Mouse (Mus musculus) embryonic facial prominence, embryonic 10.5 days (tissue): ENCODE data around the gene Dcaf6. TPM values are rescaled to one million over a fixed set of nuclear protein-coding genes. Genes with fewer than 3 reads are reported as not detected.

ENCODE experiments used
- DNase-seq: peaks from one replicate; pipeline ENCODE4 v3.0.0-alpha.2; 2017; ENCODE audit warnings: low spot score
- H3K27ac ChIP-seq: fragments of 300-500 bp; sonication (generic); replicated peaks from 2 replicates; pipeline ENCODE4 v1.5.1; 2016; ENCODE audit warnings: mild to moderate bottlenecking
- H3K27me3 ChIP-seq: fragments of 300-500 bp; sonication (generic); replicated peaks from 2 replicates; pipeline ENCODE4 v1.6.1; 2016; ENCODE audit warnings: low read depth, mild to moderate bottlenecking; ENCODE audit not compliant: poor library complexity, severe bottlenecking
- H3K36me3 ChIP-seq: fragments of 300-500 bp; sonication (generic); replicated peaks from 2 replicates; pipeline ENCODE4 v1.6.1; 2016; ENCODE audit warnings: mild to moderate bottlenecking, moderate library complexity
- H3K4me1 ChIP-seq: fragments of 300-500 bp; sonication (generic); 2 replicates; pipeline ENCODE4 v1.6.1; 2016
- H3K4me3 ChIP-seq: fragments of 300-500 bp; sonication (generic); 2 replicates; pipeline ENCODE4 v1.5.1; 2016; ENCODE audit warnings: mild to moderate bottlenecking, moderate library complexity
- H3K9me3 ChIP-seq: fragments of 300-500 bp; sonication (generic); 2 replicates; pipeline ENCODE4 v1.6.1; 2016; ENCODE audit warnings: mild to moderate bottlenecking
- WGBS: fragments of 180-500 bp; shearing (Covaris S2); methylation state at CpG from one replicate; pipeline ENCODE4 v1.1.7; 2016; 5-methylcytosine and 5-hydroxymethylcytosine counted together
- polyA plus RNA-seq: library from polyadenylated mRNA; unstranded; fragments of >200 nt; fragmentation: Nextera tagmentation; extraction: Ambion mirVana; gene quantifications from 2 replicates; pipeline ENCODE4 v1.2.1, GENCODE M21; 2016

Dcaf6 gene
- polyA plus RNA-seq, result 5.1 and 6.7 TPM in 2 replicates

DNA sequence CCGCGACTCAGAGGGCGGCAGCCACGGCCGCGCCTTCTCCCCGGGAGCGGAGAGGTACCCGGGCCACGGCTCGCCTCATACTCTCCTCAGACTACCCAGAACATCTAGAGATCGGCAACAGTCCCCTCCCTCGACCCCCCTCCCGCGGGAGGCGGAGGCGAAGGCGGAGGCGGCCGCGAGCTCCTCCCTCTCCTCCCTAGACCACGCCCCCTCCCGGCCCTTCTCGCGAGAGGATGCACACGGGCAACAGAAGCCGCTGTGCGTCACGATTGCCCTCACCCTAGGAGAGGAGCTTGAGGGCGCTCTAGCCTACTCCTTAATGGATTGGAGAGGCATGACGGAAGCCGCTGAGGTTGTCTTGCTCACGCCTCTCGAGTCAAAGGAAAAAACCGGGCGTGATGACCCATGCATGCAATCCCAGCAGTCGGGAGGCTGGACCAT, at the start of gene Dcaf6, which contains the start of gene Mpc2:
Gene Dcaf6 (minus strand): TSS at position 116 of the 441 bp plus-strand sequence.
Gene Mpc2 (plus strand): TSS at position 278 of the 441 bp plus-strand sequence.
- under 1% methylated on average over 36 of the region's 37 CpGs for WGBS
- Histone ChIP-seq H3K27ac (peak within 1 kb of the TSS; percentile 86), H3K27me3 (no peaks in the 10 kb centered on the region), H3K4me3 (peak within 1 kb of the TSS; percentile 70), H3K9me3 (no peaks in the 10 kb centered on the region), H3K4me1 (peaks cover 17% of the 10 kb centered on the region), H3K36me3 (no peaks in the 10 kb centered on the region)
- DNase-seq, result peak; percentile 100

GRCm38 (mm10) chr1:165506303-165506702, 46.0 kb upstream of the Dcaf6 start:
- Histone ChIP-seq H3K9me3 (no peaks in the 10 kb centered on the region), H3K36me3 (no peaks in the 10 kb centered on the region), H3K4me3 (no peak overlapping the region), H3K4me1 (peaks cover 12% of the 10 kb centered on the region), H3K27ac (no peak overlapping the region), H3K27me3 (no peaks in the 10 kb centered on the region)
- 88% methylated on average over 6 of the region's 6 CpGs for WGBS
- DNase-seq, result no peak

- peak; percentile 41 for DNase-seq
- Histone ChIP-seq H3K9me3 (no peaks in the 10 kb centered on the region), H3K27me3 (no peaks in the 10 kb centered on the region), H3K4me1 (peaks cover 12% of the 10 kb centered on the region), H3K36me3 (no peaks in the 10 kb centered on the region), H3K4me3 (no peak overlapping the region), H3K27ac (no peak overlapping the region; the same call in 1 of the 2 replicates)
- 44% methylated on average over 10 of the region's 10 CpGs for WGBS
These were observed 43.2 kb upstream of the Dcaf6 start for GRCm38 (mm10) chr1:165503307-165504024.

DNA sequence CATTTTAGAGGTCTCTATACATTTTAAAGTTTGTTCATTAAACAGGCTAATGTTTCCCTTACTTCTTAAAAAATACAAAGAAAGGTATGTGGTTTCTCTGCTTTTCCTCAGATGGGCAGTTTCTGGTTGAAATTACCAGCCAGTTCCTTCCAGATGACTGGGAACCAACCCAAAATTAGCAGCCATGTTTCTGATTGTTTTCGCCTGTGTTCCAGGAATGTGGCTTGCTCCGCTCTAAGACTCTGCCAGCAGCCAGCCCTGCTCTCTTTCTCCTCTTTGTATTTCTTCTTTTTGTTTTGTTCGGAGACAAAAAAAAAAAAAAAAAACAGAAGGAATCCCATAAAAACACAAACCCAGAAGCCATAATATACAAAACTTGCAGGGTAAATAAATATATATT, 38.6 kb upstream of the Dcaf6 start:
- H3K36me3 ChIP-seq, result no peaks in the 10 kb centered on the region
- peaks cover 10% of the 10 kb centered on the region for H3K4me1 ChIP-seq
- H3K4me3 ChIP-seq, result no peak overlapping the region
- H3K9me3 ChIP-seq, result no peaks in the 10 kb centered on the region
- 58% methylated on average over 3 of the region's 3 CpGs for WGBS
- no peaks in the 10 kb centered on the region for H3K27me3 ChIP-seq
- no peak for DNase-seq
- H3K27ac ChIP-seq, result no peak overlapping the region

GRCm38 (mm10) chr1:165489197-165489596, 28.9 kb upstream of the Dcaf6 start:
- H3K36me3 ChIP-seq, result no peaks in the 10 kb centered on the region
- H3K9me3 ChIP-seq, result no peaks in the 10 kb centered on the region
- H3K27me3 ChIP-seq, result no peaks in the 10 kb centered on the region
- H3K4me3 ChIP-seq, result no peak overlapping the region
- DNase-seq, result no peak
- 84% methylated on average over 4 of the region's 4 CpGs for WGBS
- no peak overlapping the region for H3K27ac ChIP-seq
- H3K4me1 ChIP-seq, result no peaks in the 10 kb centered on the region

DNA sequence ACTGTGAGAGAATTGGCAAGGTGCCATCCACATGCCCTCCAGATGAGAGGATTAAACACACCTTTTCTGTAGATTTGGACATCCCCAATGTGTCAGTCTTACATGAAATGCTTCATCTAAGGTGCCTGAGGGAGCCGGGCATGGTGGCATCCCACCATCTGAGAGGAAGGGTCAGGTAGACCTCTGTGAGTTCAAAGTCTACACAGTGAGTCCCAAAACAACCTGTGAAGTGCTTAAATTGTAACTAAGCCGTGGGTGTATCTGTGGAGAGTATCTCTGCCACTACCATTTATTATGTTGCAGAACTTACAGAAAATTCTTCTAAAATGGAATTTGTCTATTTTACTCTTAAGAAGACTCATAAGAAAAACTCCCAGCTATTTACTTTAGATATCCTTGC, 25.8 kb upstream of the Dcaf6 start:
- Histone ChIP-seq H3K4me3 (no peak overlapping the region), H3K36me3 (peaks cover under 1% of the 10 kb centered on the region; the same call in 1 of the 2 replicates), H3K9me3 (no peaks in the 10 kb centered on the region), H3K27me3 (no peaks in the 10 kb centered on the region), H3K27ac (no peak overlapping the region), H3K4me1 (no peaks in the 10 kb centered on the region)
- DNase-seq, result no peak
- WGBS, result 89% methylated on average over 2 of the region's 2 CpGs

GRCm38 (mm10) chr1:165484688-165485233, 24.5 kb upstream of the Dcaf6 start, which contains the start of gene Adcy10:
TSS of gene Adcy10 (plus strand) at chr1:165485183.
- no peaks in the 10 kb centered on the region for H3K27me3 ChIP-seq

DNA sequence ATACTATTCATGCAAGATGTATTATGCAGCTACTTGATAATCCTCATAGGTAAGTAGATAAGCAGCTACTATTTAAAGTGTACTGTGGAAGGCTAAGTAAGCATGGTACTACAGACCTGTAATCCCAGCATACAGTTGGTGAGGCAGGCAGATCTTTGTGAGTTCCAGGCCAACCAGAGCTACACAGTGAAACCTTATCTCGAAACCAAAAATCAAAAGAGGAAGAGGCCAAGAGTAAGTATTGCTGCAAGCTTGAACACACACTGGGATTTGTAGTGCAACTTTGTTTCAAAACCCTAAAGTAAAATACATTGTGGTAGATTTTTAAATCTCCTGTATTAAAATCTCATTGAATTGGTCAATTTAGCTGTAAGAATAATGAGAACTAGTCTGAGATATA, 11.2 kb upstream of the Dcaf6 start:
- Histone ChIP-seq H3K4me1 (no peaks in the 10 kb centered on the region), H3K36me3 (no peaks in the 10 kb centered on the region), H3K27me3 (no peaks in the 10 kb centered on the region), H3K9me3 (no peaks in the 10 kb centered on the region), H3K4me3 (no peak overlapping the region), H3K27ac (no peak overlapping the region)
- WGBS, result 90% methylated on average over 1 of the region's 1 CpGs
- DNase-seq, result no peak

More at GRCm38 (mm10) chr1:165484688-165485233, 24.5 kb upstream of the Dcaf6 start, which contains the start of gene Adcy10:
- H3K27ac ChIP-seq, result no peak within 1 kb of the TSS
- no peaks in the 10 kb centered on the region for H3K4me1 ChIP-seq
- peaks cover 3% of the 10 kb centered on the region; the same call in 1 of the 2 replicates for H3K36me3 ChIP-seq
- no peak within 1 kb of the TSS for H3K4me3 ChIP-seq
- DNase-seq, result no peak
- no peaks in the 10 kb centered on the region for H3K9me3 ChIP-seq
- WGBS, result 90% methylated on average over 8 of the region's 8 CpGs

- H3K4me3 ChIP-seq, result no peak overlapping the region
- no peaks in the 10 kb centered on the region for H3K27me3 ChIP-seq
- H3K4me1 ChIP-seq, result no peaks in the 10 kb centered on the region
- H3K27ac ChIP-seq, result no peak overlapping the region
- H3K9me3 ChIP-seq, result no peaks in the 10 kb centered on the region
- no peak for DNase-seq
- H3K36me3 ChIP-seq, result no peaks in the 10 kb centered on the region
These were observed 9.4 kb upstream of the Dcaf6 start for GRCm38 (mm10) chr1:165469717-165470116.

DNA sequence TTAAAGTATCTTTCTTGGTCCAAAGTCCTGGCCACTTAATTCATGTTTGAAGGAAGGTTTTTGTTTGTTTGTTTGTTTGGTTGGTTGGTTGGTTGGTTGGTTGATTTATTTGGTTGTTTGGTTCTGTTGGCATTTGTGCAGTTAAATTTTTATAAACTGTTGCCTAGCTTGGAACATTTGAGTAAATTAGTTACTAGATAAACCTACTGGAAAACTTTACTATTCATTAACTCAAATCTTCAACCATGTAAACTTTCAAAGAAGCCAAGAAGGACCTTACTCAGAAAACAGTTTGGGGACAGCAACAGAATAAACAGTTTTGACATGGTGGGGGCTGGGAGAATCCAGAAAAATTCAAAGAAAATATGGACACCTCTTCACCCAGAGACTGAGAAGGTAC, 8.7 kb upstream of the Dcaf6 start:
- no peak for DNase-seq
- H3K27ac ChIP-seq, result no peak overlapping the region
- no peak overlapping the region for H3K4me3 ChIP-seq
- H3K9me3 ChIP-seq, result no peaks in the 10 kb centered on the region
- H3K36me3 ChIP-seq, result no peaks in the 10 kb centered on the region
- no peaks in the 10 kb centered on the region for H3K4me1 ChIP-seq
- H3K27me3 ChIP-seq, result no peaks in the 10 kb centered on the region

GRCm38 (mm10) chr1:165464574-165464973, 4.3 kb upstream of the Dcaf6 start:
- no peak overlapping the region for H3K4me3 ChIP-seq
- DNase-seq, result no peak
- peaks cover 6% of the 10 kb centered on the region for H3K4me1 ChIP-seq
- H3K36me3 ChIP-seq, result no peaks in the 10 kb centered on the region
- no peaks in the 10 kb centered on the region for H3K9me3 ChIP-seq
- no peak overlapping the region for H3K27ac ChIP-seq
- 87% methylated on average over 3 of the region's 3 CpGs for WGBS
- H3K27me3 ChIP-seq, result no peaks in the 10 kb centered on the region

DNA sequence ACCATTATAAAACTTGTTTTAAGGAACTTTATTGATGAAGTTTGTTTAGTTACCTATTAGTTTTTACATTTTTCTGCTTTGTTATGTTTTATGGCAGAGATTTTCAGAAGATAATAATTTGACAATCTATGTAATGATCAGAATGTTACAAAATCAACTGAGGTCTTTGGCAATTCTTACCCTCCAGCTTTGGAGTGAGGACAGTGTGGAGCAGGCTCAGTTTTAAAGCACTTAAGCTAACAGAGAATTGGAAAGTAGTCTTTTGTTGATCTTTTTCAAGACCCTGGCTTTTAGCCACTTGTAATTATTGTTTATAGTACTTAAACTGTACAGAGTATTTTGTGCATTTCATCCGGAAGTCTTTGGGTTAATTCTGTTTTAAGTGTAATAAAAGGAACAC, 2.6 kb upstream of the Dcaf6 start:
- no peak overlapping the region for H3K4me3 ChIP-seq
- no peaks in the 10 kb centered on the region for H3K9me3 ChIP-seq
- H3K27me3 ChIP-seq, result no peaks in the 10 kb centered on the region
- no peaks in the 10 kb centered on the region for H3K36me3 ChIP-seq
- H3K4me1 ChIP-seq, result peaks cover 17% of the 10 kb centered on the region
- H3K27ac ChIP-seq, result no peak overlapping the region
- no peak for DNase-seq
- WGBS, result 89% methylated on average over 1 of the region's 1 CpGs

DNA sequence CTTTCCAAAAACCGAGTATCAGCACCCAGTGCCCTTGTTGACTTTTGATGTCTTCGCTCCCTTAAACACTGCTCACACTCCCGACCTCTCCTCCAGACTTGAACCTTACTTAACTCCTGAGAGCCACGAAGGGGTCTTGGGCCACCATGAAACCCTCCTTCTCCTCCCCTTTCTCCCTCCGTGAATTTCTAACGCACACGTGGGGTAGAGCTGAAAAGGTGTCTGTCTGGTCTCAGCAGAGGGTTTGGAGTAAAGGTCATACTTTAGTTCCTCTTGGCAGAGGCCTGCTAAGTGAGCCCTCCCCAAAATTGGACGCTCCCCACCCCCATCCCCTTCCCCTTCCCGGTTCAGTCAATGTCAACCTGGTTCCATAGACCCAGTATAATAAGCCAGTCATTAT, 1.4 kb upstream of the Dcaf6 start:
- Histone ChIP-seq H3K4me1 (peaks cover 17% of the 10 kb centered on the region), H3K4me3 (peak overlapping the region; percentile 70), H3K27me3 (no peaks in the 10 kb centered on the region), H3K27ac (peak overlapping the region; percentile 86), H3K9me3 (no peaks in the 10 kb centered on the region), H3K36me3 (no peaks in the 10 kb centered on the region)
- no peak for DNase-seq
- 3% methylated on average over 9 of the region's 9 CpGs for WGBS
